Mouse (Mus musculus) neural tube, embryonic 13.5 days (tissue): ENCODE data around the gene Sinhcaf. TPM values are rescaled to one million over a fixed set of nuclear protein-coding genes. Genes with fewer than 3 reads are reported as not detected.
A peak's percentile ranks its signal among the peaks of the same experiment; 100 is the strongest.

Source experiments
- ATAC-seq: fragments of 200-750 bp; cut with Nextera tagmentation; 2 replicates; pipeline ENCODE4 v1.8.0; 2017; ENCODE audit warnings: low read depth, mild to moderate bottlenecking, moderate TSS enrichment, moderate library complexity
- H3K27ac ChIP-seq: fragments of 300-500 bp; sonication (generic); replicated peaks from 2 replicates; pipeline ENCODE4 v1.5.1; 2015; ENCODE audit warnings: moderate library complexity, mild to moderate bottlenecking, inconsistent platforms
- H3K27me3 ChIP-seq: fragments of 300-500 bp; sonication (generic); 2 replicates; pipeline ENCODE4 v1.6.1; 2015; ENCODE audit warnings: mild to moderate bottlenecking, inconsistent platforms
- H3K36me3 ChIP-seq: fragments of 300-500 bp; sonication (generic); 2 replicates; pipeline ENCODE4 v1.6.1; 2015; ENCODE audit warnings: mild to moderate bottlenecking, inconsistent platforms
- H3K4me1 ChIP-seq: fragments of 300-500 bp; sonication (generic); replicated peaks from 2 replicates; pipeline ENCODE4 v1.6.1; 2015; ENCODE audit warnings: inconsistent platforms
- H3K4me2 ChIP-seq: fragments of 300-500 bp; sonication (generic); 2 replicates; pipeline ENCODE4 v1.6.1; 2015; ENCODE audit warnings: inconsistent platforms, mild to moderate bottlenecking, moderate library complexity
- H3K4me3 ChIP-seq: fragments of 300-500 bp; sonication (generic); 2 replicates; pipeline ENCODE4 v1.5.1; 2015; ENCODE audit warnings: mild to moderate bottlenecking, inconsistent platforms
- H3K9ac ChIP-seq: fragments of 300-500 bp; sonication (generic); 2 replicates; pipeline ENCODE4 v1.6.1; 2015; ENCODE audit warnings: moderate library complexity, mild to moderate bottlenecking, inconsistent platforms
- H3K9me3 ChIP-seq: fragments of 300-500 bp; sonication (generic); 2 replicates; pipeline ENCODE4 v1.6.1; 2016; ENCODE audit warnings: inconsistent platforms
- WGBS: fragments of 180-500 bp; shearing (Covaris S2); methylation state at CpG from one replicate; pipeline ENCODE4 v1.1.7; 2015; 5-methylcytosine and 5-hydroxymethylcytosine counted together
- polyA plus RNA-seq: library from polyadenylated mRNA; unstranded; fragments of >200 nt; fragmentation: Nextera tagmentation; extraction: Ambion mirVana; gene quantifications from 2 replicates; pipeline ENCODE4 v1.2.1, GENCODE M21; 2015

The Sinhcaf gene
- polyA plus RNA-seq, 1 experiment from 2014 or later = 86.2 TPM

GRCm38 (mm10) chr6:148972059-148972848, 26.0 kb upstream of the Sinhcaf start:
- 32% methylated on average over 9 of the region's 9 CpGs for WGBS
- Histone ChIP-seq H3K4me3 (no peak overlapping the region), H3K9ac (no peak overlapping the region), H3K27me3 (no peaks in the 10 kb centered on the region), H3K36me3 (no peaks in the 10 kb centered on the region), H3K9me3 (no peaks in the 10 kb centered on the region), H3K4me2 (no peak overlapping the region), H3K4me1 (no peaks in the 10 kb centered on the region; the same call in 1 of the 2 replicates), H3K27ac (no peak overlapping the region)
- ATAC-seq = no peak

DNA sequence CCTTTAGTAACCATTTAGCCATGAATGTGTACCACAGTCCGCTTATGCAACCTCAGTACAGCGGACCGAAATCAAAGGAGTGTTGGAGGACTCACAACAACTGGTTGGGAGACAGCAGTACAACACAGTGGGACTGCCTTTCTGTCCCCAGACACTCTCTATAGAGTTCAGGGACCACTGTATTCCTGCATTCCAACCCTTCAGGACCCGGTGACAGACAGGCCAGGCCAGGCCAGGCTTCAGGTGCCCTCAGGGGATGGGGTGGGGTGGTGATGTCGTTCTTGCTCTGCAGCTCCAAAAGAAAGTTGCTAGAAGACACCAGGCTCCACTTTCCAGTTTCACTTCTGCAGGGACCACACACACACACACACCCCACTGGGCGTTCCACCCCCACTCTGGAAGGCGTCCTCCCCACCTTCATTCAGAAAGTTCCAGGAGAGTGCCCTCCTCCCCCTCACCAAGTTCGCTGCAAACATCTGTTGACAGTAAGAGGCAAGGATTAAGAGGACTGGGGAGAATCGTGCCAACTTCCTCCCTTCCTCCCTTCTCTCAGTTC, 25.2 kb upstream of the Sinhcaf start:
- Histone ChIP-seq H3K9ac (no peak overlapping the region), H3K9me3 (no peaks in the 10 kb centered on the region), H3K27ac (no peak overlapping the region), H3K27me3 (no peaks in the 10 kb centered on the region), H3K4me1 (no peaks in the 10 kb centered on the region; the same call in 1 of the 2 replicates), H3K36me3 (no peaks in the 10 kb centered on the region), H3K4me3 (no peak overlapping the region), H3K4me2 (no peak overlapping the region)
- no peak for ATAC-seq
- 42% methylated on average over 9 of the region's 9 CpGs for WGBS

DNA sequence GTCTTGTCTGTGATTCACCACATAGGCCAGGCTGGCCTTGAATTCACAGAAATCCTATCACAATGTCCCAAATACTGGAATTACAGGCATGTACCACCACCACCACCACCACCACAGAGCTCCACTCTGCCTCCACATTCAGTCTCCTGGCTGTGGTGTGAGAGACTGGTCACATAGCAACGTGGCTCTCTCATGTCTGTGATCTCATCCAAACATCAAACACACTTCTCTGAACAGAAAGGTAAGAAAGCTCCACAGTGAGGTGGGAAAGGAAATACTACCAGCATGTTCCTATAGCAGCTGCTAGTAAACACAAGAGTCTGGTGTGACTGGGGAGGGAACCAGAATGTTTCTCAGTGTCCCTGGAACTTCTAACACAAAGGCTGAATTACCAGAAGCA, 15.0 kb upstream of the Sinhcaf start:
- ATAC-seq = no peak
- Histone ChIP-seq H3K27ac (no peak overlapping the region), H3K27me3 (no peaks in the 10 kb centered on the region), H3K4me3 (no peak overlapping the region), H3K4me2 (no peak overlapping the region), H3K4me1 (no peaks in the 10 kb centered on the region), H3K9me3 (no peaks in the 10 kb centered on the region), H3K36me3 (no peaks in the 10 kb centered on the region), H3K9ac (no peak overlapping the region)
- WGBS = 44% methylated on average over 1 of the region's 1 CpGs

- ATAC-seq = no peak
- Histone ChIP-seq H3K9me3 (no peaks in the 10 kb centered on the region), H3K4me1 (no peaks in the 10 kb centered on the region), H3K27me3 (no peaks in the 10 kb centered on the region), H3K9ac (no peak overlapping the region), H3K36me3 (no peaks in the 10 kb centered on the region), H3K27ac (no peak overlapping the region), H3K4me2 (no peak overlapping the region), H3K4me3 (no peak overlapping the region)
- WGBS = 68% methylated on average over 4 of the region's 4 CpGs
Observed at GRCm38 (mm10) chr6:148959540-148960238, 13.4 kb upstream of the Sinhcaf start.

- no peaks in the 10 kb centered on the region for H3K9me3 ChIP-seq
- WGBS = 94% methylated on average over 1 of the region's 1 CpGs
- H3K4me2 ChIP-seq = no peak overlapping the region
- H3K4me1 ChIP-seq = no peaks in the 10 kb centered on the region
- no peaks in the 10 kb centered on the region for H3K27me3 ChIP-seq
- no peaks in the 10 kb centered on the region for H3K36me3 ChIP-seq
- H3K27ac ChIP-seq = no peak overlapping the region
- no peak overlapping the region for H3K4me3 ChIP-seq
- no peak for ATAC-seq
- H3K9ac ChIP-seq = no peak overlapping the region
Observed at GRCm38 (mm10) chr6:148958712-148959111, 12.4 kb upstream of the Sinhcaf start.

- Histone ChIP-seq H3K4me1 (no peaks in the 10 kb centered on the region), H3K27me3 (no peaks in the 10 kb centered on the region), H3K27ac (no peak overlapping the region), H3K4me3 (no peak overlapping the region), H3K9ac (no peak overlapping the region), H3K36me3 (no peaks in the 10 kb centered on the region), H3K9me3 (no peaks in the 10 kb centered on the region), H3K4me2 (no peak overlapping the region)
- ATAC-seq = no peak
- 83% methylated on average over 3 of the region's 3 CpGs for WGBS
Observed at GRCm38 (mm10) chr6:148957046-148957445, 10.8 kb upstream of the Sinhcaf start.

DNA sequence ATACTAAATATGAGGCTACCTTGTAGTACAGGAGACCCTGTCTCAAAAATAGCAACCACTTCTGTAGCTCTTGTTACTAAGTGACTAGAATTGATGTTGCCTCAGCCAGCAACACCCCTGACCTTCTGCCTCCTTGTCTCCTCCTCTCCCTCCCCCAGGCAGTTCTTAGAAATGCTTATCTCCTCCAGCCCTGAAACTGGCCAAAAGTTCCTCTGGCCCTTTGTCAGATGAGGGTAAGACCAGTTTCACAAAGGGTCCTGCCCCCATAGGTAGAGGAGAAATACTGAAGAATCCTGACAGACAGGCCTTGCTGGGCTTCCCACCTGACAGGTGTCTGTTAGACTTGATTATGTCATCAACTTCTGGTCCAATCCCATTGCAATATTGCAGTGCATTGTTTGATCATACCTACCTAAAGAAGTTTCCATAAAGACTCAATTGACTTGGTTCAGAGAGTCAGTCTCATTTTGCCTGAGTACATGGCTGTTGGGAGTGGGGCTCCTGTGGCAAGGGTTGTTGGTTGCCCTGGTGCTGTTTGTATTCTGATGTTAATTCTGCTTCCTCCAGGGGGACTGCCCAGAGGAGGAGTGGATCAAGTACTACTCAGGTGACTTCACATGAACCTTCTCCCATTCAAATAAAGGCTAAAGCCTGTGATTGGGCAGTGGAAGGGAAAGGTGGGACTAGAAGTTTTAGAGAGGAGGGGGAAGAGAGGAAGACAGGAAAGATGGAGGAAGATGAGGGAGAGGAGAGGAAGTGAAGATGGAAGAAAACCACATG, 9.6 kb upstream of the Sinhcaf start:
- Histone ChIP-seq H3K4me1 (no peaks in the 10 kb centered on the region), H3K4me2 (no peak overlapping the region), H3K9me3 (no peaks in the 10 kb centered on the region), H3K27ac (no peak overlapping the region), H3K27me3 (no peaks in the 10 kb centered on the region), H3K9ac (no peak overlapping the region), H3K4me3 (no peak overlapping the region), H3K36me3 (no peaks in the 10 kb centered on the region)
- ATAC-seq = no peak

DNA sequence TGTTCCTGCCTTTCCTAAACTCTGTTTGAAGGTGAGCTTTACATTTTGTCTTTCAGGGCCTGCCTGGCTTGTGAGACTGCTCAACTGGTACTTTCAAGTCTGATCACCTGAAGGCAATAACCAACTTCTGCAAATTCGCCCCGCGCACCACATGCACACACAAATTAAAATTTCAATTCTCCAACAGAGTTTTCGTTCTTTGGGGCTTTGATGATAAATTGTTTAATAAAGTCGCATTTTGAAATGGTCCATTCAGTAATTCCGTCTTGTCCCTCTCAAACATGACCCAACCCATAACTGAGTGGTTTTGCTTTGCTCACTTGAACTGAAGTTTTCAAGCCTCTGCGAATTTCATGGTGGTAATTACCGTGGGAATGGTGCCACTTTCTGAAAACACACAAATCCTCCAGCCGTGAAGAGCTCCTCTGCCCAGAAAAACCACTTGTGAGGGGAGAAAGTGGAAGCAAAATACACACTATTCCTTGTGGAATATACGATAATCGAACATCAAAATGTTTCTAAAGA, 676 bp upstream of the Sinhcaf start:
- peak overlapping the region; percentile 82 for H3K4me3 ChIP-seq
- H3K36me3 ChIP-seq = no peaks in the 10 kb centered on the region
- peak; percentile 10 for ATAC-seq
- H3K4me2 ChIP-seq = peak overlapping the region; percentile 70
- peaks cover 23% of the 10 kb centered on the region for H3K4me1 ChIP-seq
- no peaks in the 10 kb centered on the region for H3K9me3 ChIP-seq
- H3K27me3 ChIP-seq = no peaks in the 10 kb centered on the region
- H3K27ac ChIP-seq = peak overlapping the region; percentile 89
- WGBS = 23% methylated on average over 11 of the region's 11 CpGs
- H3K9ac ChIP-seq = peak overlapping the region; percentile 91

- ATAC-seq = peak; percentile 48
- H3K9ac ChIP-seq = peak overlapping the region; percentile 91
Observed at GRCm38 (mm10) chr6:148945509-148946408, 508 bp downstream of the Sinhcaf start.

DNA sequence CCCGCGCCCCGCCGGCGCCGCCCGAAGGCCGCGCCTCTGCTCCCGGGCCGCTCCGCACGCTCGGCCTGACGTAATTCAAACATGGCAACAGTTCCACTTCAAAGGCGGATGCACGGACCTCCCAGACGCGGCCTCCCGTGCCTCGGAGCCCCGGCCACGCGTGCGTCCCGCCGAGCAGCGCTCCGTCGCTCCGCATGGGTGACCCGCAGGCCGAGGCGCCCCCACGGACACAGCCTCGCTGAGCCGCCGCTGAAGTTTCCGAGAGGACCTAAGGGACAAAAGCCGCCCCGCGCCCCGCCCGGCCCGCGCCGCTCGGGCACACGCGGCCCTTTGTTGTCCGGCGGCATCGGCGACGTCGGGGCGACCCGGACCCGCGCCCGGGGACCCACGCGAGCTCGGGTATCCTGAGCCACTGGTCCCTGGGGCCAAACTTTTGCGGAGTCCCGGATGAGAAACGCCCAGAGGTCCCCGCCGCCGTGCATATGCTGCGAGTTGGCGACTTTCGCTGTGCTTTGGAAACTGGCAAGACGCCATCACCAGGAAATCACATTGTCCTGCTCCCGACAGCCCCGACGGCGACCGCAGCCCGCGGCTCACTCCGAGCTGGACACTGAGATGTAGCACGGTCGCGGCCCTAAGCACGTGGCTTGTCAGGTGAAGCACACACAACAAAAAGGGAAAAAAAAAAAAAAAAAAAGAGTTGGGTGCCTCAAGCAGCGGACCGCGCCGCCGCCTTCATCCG, 1.3 kb downstream of the Sinhcaf start:
- Histone ChIP-seq H3K9ac (peak overlapping the region; percentile 91), H3K27ac (peak overlapping the region; percentile 89), H3K27me3 (no peaks in the 10 kb centered on the region), H3K36me3 (no peaks in the 10 kb centered on the region), H3K9me3 (no peaks in the 10 kb centered on the region), H3K4me2 (peak overlapping the region; percentile 70), H3K4me1 (peaks cover 29% of the 10 kb centered on the region), H3K4me3 (peak overlapping the region; percentile 82)
- WGBS = under 1% methylated on average over 88 of the region's 92 CpGs
- peak; percentile 62 for ATAC-seq

More at GRCm38 (mm10) chr6:148945509-148946408, 508 bp downstream of the Sinhcaf start:
- no peaks in the 10 kb centered on the region for H3K27me3 ChIP-seq
- H3K4me3 ChIP-seq = peak overlapping the region; percentile 82
- no peaks in the 10 kb centered on the region for H3K9me3 ChIP-seq
- H3K4me2 ChIP-seq = peak overlapping the region; percentile 70
- under 1% methylated on average over 75 of the region's 75 CpGs for whole genome bisulfite sequencing
- peak overlapping the region; percentile 89 for H3K27ac ChIP-seq
- peaks cover 29% of the 10 kb centered on the region for H3K4me1 ChIP-seq
- H3K36me3 ChIP-seq = no peaks in the 10 kb centered on the region
